Mouse (Mus musculus) B cell, adult (primary cell): ENCODE data around the gene Gm6356. TPM values are rescaled to one million over a fixed set of nuclear protein-coding genes. Genes with fewer than 3 reads are reported as not detected.

Experiments used
- total RNA-seq: library from RNA; stranded (reverse); gene quantifications from 4 replicates; pipeline ENCODE4 v1.2.4, GENCODE M21; 2023; ENCODE audit not compliant: inconsistent age

Gm6356 gene
- total RNA-seq = not detected in 4 replicates

DNA sequence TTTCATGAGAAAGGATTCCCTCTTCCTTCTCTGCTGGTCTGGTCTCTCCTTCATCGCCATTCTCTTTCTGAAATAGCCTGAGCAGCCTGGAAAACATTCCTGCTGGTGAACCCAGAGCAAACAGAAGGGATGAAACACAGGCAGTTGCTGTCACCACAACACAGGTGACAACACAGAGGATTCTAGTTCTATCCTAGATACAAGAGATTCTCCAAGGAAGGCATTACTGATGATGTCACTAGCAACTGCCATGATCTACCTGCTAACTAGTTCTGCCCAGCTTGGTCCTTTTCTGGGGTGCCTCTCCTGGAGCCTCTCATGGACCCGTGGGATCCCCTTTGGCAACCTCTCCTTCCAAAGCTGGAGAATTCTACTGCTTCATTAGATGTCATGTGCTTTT is at the start of gene Gm6356:
Gene Gm6356 (minus strand): TSS at position 101 of the 400 bp plus-strand sequence.

Other genes starting within 250 kb of the Gm6356 start
- 0.45 to 1.3 TPM (median 0.73 TPM) in 4 replicates for gene Gm3636, start 231.5 kb downstream of the Gm6356 start, total RNA-seq
- gene Gm8362, start 199.4 kb downstream of the Gm6356 start, total RNA-seq = not detected in 4 replicates
- not detected in 4 replicates for gene Gm3642, start 133.5 kb downstream of the Gm6356 start, total RNA-seq
- gene Gm3667, start 83.9 kb downstream of the Gm6356 start, total RNA-seq = not detected in 4 replicates
- gene Gm10406, start 53.6 kb upstream of the Gm6356 start, total RNA-seq = not detected in 4 replicates
- gene Gm3685, start 71.2 kb upstream of the Gm6356 start, total RNA-seq = not detected in 4 replicates
- not detected in 4 replicates for gene Gm3696, start 126.8 kb upstream of the Gm6356 start, total RNA-seq
- gene Gm6676, start 151.6 kb upstream of the Gm6356 start, total RNA-seq = not detected in 4 replicates
- not detected in 4 replicates for gene Gm3512, start 200.7 kb upstream of the Gm6356 start, total RNA-seq
- gene Gm16434, start 220.7 kb upstream of the Gm6356 start, total RNA-seq = not detected in 4 replicates